Mouse (Mus musculus) lung, adult 2 months (tissue): ENCODE data around the gene Tra2b.

Experiments
- CTCF ChIP-seq: fragments of 200-500 bp; IDR thresholded peaks from 2 replicates; pipeline ENCODE4 v1.5.1; 2011; ENCODE audit warnings: mild to moderate bottlenecking, low read length, control low read depth; ENCODE audit not compliant: insufficient read depth
- POLR2A ChIP-seq: fragments of 200-500 bp; IDR thresholded peaks from 2 replicates; pipeline ENCODE4 v1.6.1; 2011; ENCODE audit warnings: low read depth, mild to moderate bottlenecking, control low read depth, low read length, borderline replicate concordance; ENCODE audit errors: extremely low read depth

DNA sequence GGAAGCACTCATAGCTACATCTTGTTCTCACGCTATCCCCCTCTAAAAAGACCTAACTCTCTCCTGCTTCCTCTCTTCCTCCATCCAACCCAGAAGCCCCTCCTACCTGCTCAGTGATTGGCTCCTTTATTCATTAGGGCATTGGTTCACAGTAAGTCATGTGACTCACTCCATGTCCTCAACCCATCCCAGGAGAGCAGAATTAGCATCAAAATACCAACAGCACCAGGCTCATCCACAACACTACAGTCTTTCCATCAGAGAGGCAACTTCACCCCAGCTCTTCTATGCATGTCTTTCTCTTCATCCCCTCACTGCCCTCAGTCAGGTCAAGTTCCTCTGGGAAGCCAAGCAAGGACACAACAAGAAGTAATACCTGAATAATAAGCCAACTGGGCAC lies 65.3 kb downstream of the Tra2b start:
- no peak for TF ChIP-seq CTCF
- no peak for TF ChIP-seq POLR2A
